Mouse (Mus musculus) ovary, postnatal 10 days (tissue): ENCODE results near the gene Vmn1r226.

Source experiments
- DNase-seq: peaks from one replicate; pipeline ENCODE4 v3.0.0; 2022; ENCODE audit warnings: low spot score

The Vmn1r226 gene

GRCm38 (mm10) chr17:20682543-20682942 lies at the start of gene Vmn1r226:
Gene Vmn1r226, plus strand, starts transcription at chr17:20682843.
- DNase-seq: no peak

GRCm38 (mm10) chr17:20729543-20729942 lies 46.9 kb downstream of the Vmn1r226 start, which contains the start of gene Vmn1r227:
Gene Vmn1r227, plus strand, starts transcription at chr17:20729843.
- no peak for DNase-seq
